Mouse (Mus musculus) C2C12 (cell line): ENCODE measurements around the gene Ikbke. TPM values are rescaled to one million over a fixed set of nuclear protein-coding genes. Genes with fewer than 3 reads are reported as not detected.
A peak's percentile ranks its signal among the peaks of the same experiment; 100 is the strongest.
"Not testable (repeated sequence)": the region's sequence is repeated elsewhere in the genome, so short reads cannot be mapped to it uniquely, and the experiment has no call there.

Experiments
- H3K27me3 ChIP-seq: one replicate; pipeline ENCODE4 v1.6.1; 2011; ENCODE audit not compliant: control insufficient read depth, insufficient read depth, insufficient read length
- H3K36me3 ChIP-seq: one replicate; pipeline ENCODE4 v1.6.1; 2011; ENCODE audit not compliant: control insufficient read depth, insufficient read depth
- H3K4me3 ChIP-seq: one replicate; pipeline ENCODE4 v1.5.1; 2011; ENCODE audit warnings: mild to moderate bottlenecking, control low read depth; ENCODE audit not compliant: poor library complexity, insufficient read depth, severe bottlenecking
- H3K79me2 ChIP-seq: one replicate; pipeline ENCODE4 v1.6.1; 2011; ENCODE audit not compliant: control insufficient read depth, insufficient read depth
- H3K79me3 ChIP-seq: one replicate; pipeline ENCODE4 v1.6.1; 2011; ENCODE audit warnings: low read depth, control low read depth
- H3ac ChIP-seq: one replicate; pipeline ENCODE3; 2011; ENCODE audit warnings: low read depth; ENCODE audit not compliant: control insufficient read depth, insufficient read length
- CEBPB ChIP-seq: IDR thresholded peaks from one replicate; pipeline ENCODE4 v1.6.1; 2011; ENCODE audit warnings: low read depth, mild to moderate bottlenecking, control low read depth, moderate library complexity
- CTCF ChIP-seq: IDR thresholded peaks from one replicate; pipeline ENCODE4 v1.5.1; 2011; ENCODE audit not compliant: control insufficient read depth, insufficient read depth, insufficient read length
- FOSL1 ChIP-seq: IDR thresholded peaks from one replicate; pipeline ENCODE4 v1.8.0; 2011; ENCODE audit warnings: mild to moderate bottlenecking, low read length; ENCODE audit not compliant: poor library complexity, insufficient read depth, severe bottlenecking
- MAX ChIP-seq: IDR thresholded peaks from one replicate; pipeline ENCODE4 v1.6.1; 2011; ENCODE audit warnings: mild to moderate bottlenecking, control low read depth
- MYOD1 ChIP-seq: IDR thresholded peaks from one replicate; pipeline ENCODE4 v1.6.1; 2011; ENCODE audit warnings: low read depth; ENCODE audit not compliant: control insufficient read depth, insufficient read length
- MYOG ChIP-seq: IDR thresholded peaks from one replicate; pipeline ENCODE4 v1.6.1; 2011; ENCODE audit not compliant: control insufficient read depth, insufficient read length; ENCODE audit errors: extremely low read depth
- USF1 ChIP-seq: IDR thresholded peaks from one replicate; pipeline ENCODE4 v1.6.1; 2011; ENCODE audit warnings: low read depth, mild to moderate bottlenecking, control low read depth, moderate library complexity
- long read RNA-seq, 2 experiments: library from polyadenylated mRNA; unstranded; transcript quantifications; one replicate each; pipeline ENCODE4 v2.0.0; 2019 to 2020
- polyA plus RNA-seq: library from polyadenylated mRNA; unstranded; fragments of >200 nt; fragmentation: generic; extraction: Trizol; gene quantifications from one replicate; pipeline ENCODE4 v1.2.1, GENCODE M21; 2012; ENCODE audit warnings: missing spikeins

The Ikbke gene
- polyA plus RNA-seq: 1.4 TPM
- long read RNA-seq, experiment 1, partial matches to known transcripts: 1 of 5 reads
- long read RNA-seq, experiment 1, other reads (novel, unspliced or antisense): 1 of 5 reads
- long read RNA-seq, experiment 2, transcript Ikbke-201 (22 exons, 3,251 nt): major isoform, 21 of 24 reads
- long read RNA-seq, experiment 2, partial matches to known transcripts: 0 of 24 reads
- long read RNA-seq, experiment 2, other reads (novel, unspliced or antisense): 3 of 24 reads

DNA sequence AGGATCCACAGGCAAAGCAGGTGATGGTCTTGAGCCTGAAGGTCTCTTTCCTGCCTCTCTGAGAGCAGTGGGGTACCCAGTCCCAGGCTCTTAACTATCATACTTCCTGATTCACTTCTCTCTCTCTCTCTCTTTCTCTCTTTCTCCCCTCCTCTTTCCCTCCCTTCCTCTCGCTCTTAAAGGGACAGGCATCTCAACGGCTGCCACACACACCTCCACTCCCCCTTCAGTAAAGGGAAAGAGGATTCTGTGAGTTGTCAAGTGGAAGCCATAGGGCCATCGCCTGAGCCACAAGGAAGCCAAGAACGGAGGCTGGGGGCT, at the start of gene Ikbke:
Gene Ikbke (minus strand): TSS at position 151 of the 321 bp plus-strand sequence.
- Histone ChIP-seq H3K4me3 (peak within 1 kb of the TSS; percentile 29), H3ac (peak within 1 kb of the TSS; percentile 24), H3K36me3 (no peaks in the 10 kb centered on the region), H3K27me3 (no peaks in the 10 kb centered on the region), H3K79me3 (no peaks in the 10 kb centered on the region), H3K79me2 (no peaks in the 10 kb centered on the region)
- TF ChIP-seq FOSL1: no peak
- no peak for TF ChIP-seq MYOD1
- no peak for TF ChIP-seq CTCF
- no peak for TF ChIP-seq MYOG
- TF ChIP-seq CEBPB: no peak
- no peak for TF ChIP-seq MAX
- no peak for TF ChIP-seq USF1

DNA sequence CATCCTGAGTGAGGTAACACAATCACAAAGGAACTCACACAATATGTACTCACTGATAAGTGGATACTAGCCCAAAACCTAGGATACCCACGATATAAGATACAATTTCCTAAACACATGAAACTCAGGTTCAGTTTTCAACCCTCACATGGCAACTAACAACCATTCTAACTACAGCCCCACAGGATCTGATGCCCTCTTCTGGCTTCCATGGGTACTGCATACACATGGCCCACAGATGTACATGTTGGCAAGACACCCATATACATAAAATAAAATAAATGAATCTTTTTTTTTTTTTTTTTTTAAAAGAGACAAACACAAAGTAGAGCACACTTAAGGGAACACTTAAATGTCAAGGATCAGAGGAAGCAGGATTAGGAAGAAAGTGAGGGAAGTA, 49.7 kb upstream of the Ikbke start:
- H3K27me3 ChIP-seq, H3K4me3 ChIP-seq, H3K79me3 ChIP-seq, H3ac ChIP-seq, H3K79me2 ChIP-seq: not testable (repeated sequence)
- H3K36me3 ChIP-seq: peaks cover 17% of the 10 kb centered on the region

DNA sequence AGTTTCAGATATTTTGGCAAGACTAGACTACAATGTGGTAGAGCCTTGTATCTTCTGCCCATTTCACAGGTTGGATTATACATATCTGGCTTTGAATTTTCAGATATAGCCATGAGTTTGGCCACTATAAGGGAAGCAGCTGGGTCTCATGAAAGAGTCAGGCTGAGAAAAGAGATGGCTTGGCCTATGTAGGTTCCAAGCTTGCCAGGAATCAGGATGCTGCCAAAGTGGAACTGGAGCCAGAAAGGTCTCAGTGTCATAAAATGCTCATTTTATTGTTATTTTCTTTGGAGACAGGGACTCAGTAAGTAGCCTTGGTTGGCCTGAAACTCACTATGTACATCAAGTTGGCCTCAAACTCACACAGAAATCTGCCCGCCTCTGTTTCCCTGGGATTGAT, 47.8 kb upstream of the Ikbke start:
- H3ac ChIP-seq: no peak overlapping the region
- H3K4me3 ChIP-seq: no peak overlapping the region
- H3K79me3 ChIP-seq: no peaks in the 10 kb centered on the region
- H3K36me3 ChIP-seq: peaks cover 17% of the 10 kb centered on the region
- TF ChIP-seq FOSL1 (no peak), MYOG (no peak), USF1 (no peak), MYOD1 (no peak), CTCF (no peak), CEBPB (no peak), MAX (no peak)
- H3K27me3 ChIP-seq: no peaks in the 10 kb centered on the region
- H3K79me2 ChIP-seq: no peaks in the 10 kb centered on the region

DNA sequence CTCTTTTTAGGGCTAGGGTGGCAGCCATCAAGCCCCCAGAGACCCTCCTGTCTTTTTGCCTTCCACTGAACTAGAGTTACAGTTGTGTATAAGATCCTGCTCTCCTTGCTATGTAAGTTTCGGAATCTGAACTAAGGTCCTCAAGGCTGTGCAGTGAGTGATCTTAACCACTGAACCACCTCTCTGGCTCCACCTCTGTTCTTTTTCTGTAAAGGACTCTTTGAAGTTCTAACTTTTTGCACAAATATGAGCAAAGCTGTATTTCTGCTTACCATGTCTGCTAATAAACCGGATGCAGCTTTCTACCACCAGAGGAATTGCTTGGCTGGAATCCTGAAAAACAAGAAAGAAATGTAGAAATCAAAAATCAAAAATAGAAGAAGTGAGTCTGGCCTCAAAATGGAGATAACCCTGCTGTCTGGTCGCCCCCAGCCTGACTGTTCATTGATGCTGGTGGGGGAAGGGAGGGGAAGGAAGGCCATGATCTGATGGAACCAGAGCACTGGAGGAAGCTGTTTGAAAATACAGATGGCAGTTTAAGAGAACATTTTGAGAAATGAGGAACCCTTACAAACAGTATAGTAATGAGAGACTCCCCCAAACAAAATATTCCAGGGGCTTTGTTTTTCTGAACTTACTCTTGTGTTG, 45.5 kb upstream of the Ikbke start:
- Histone ChIP-seq H3K27me3 (no peaks in the 10 kb centered on the region), H3K79me2 (no peaks in the 10 kb centered on the region), H3K36me3 (peaks cover 20% of the 10 kb centered on the region), H3K79me3 (no peaks in the 10 kb centered on the region), H3K4me3 (no peak overlapping the region), H3ac (no peak overlapping the region)
- TF ChIP-seq CEBPB (no peak), MAX (no peak), FOSL1 (no peak)

DNA sequence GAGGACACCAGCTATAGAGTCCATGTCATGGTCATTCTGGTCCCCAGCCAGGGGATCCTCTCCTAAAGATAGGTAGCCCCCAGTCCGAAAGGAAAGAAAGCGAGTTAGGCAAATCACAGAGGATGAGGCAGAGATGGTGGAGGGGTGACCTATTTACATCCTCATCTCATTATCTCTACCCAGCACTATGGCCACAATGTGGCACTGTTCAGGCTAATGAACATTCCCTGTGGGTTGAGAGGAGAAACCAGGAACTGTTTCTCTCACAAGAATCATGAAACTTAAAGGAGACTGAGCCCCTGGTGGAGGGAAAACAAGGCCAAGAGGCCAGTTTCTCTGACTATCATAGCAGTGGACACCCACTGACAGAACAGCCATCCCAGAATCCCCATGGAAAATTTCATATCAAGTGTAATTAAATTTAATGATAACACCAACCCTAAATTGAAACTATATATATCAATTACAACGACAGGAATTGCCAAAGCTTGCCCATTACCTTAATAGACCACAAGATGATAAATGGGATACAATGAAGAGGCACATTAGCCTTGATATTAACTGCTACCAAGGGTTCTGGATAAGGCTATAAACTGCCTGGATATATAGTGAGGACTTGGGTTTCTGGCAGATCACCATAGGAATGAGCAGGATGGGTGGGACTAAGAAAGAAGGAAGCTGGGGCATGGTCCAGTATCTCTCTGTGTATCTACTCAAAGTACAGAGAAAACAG, 40.4 kb upstream of the Ikbke start:
- no peaks in the 10 kb centered on the region for H3K79me2 ChIP-seq
- no peak overlapping the region for H3ac ChIP-seq
- H3K27me3 ChIP-seq: no peaks in the 10 kb centered on the region
- TF ChIP-seq MYOG (no peak), USF1 (no peak), CTCF (no peak), FOSL1 (no peak), MYOD1 (no peak)
- peaks cover 44% of the 10 kb centered on the region for H3K36me3 ChIP-seq
- H3K4me3 ChIP-seq: no peak overlapping the region
- H3K79me3 ChIP-seq: no peaks in the 10 kb centered on the region

DNA sequence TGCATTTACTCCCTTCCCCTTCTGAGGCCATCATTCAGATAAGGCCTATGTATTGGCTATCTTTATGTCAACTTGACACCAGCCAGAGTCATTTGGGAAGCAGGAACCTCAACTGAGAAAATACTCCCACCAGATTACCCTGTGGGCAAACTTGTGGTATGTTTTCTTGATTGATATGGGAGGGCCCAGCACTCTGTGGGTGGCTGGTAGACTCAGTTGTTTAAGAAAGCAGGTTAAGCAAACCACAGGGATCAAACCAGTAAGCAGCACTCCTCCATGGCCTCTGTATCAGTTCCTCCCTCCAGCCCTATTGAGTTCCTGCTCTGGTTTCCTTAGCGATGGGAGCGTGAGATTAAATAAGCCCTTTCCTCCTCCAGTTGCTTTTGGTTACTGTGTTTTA, 39.0 kb upstream of the Ikbke start:
- H3K36me3 ChIP-seq: peaks cover 40% of the 10 kb centered on the region
- TF ChIP-seq CEBPB: no peak
- no peak for TF ChIP-seq CTCF
- TF ChIP-seq USF1: no peak
- no peak for TF ChIP-seq MYOD1

More for the DNA sequence above, 39.0 kb upstream of the Ikbke start:
- no peaks in the 10 kb centered on the region for H3K27me3 ChIP-seq
- no peak overlapping the region for H3K4me3 ChIP-seq
- no peaks in the 10 kb centered on the region for H3K79me2 ChIP-seq
- H3K79me3 ChIP-seq: no peaks in the 10 kb centered on the region
- H3ac ChIP-seq: no peak overlapping the region
